Mouse (Mus musculus): ENCODE results near the gene Tcp1.
"Not testable (repeated sequence)": the region's sequence is repeated elsewhere in the genome, so short reads cannot be mapped to it uniquely, and the experiment has no call there.

Gene Tcp1

GRCm38 (mm10) chr17:12915881-12916583 is 531 bp downstream of the Tcp1 start, which contains the start of gene Mrpl18:
Mrpl18 (minus strand) TSS chr17:12916345.
- DNase-seq (ENCODE audit: low read depth) = peak; percentile 99

GRCm38 (mm10) chr17:12916588-12917380 is 1.3 kb downstream of the Tcp1 start:
- DNase-seq (ENCODE audit: low read depth) = peak; percentile 78

GRCm38 (mm10) chr17:12921073-12921472 is 5.6 kb downstream of the Tcp1 start:
- no peak for DNase-seq (ENCODE audit: low read depth)

DNA sequence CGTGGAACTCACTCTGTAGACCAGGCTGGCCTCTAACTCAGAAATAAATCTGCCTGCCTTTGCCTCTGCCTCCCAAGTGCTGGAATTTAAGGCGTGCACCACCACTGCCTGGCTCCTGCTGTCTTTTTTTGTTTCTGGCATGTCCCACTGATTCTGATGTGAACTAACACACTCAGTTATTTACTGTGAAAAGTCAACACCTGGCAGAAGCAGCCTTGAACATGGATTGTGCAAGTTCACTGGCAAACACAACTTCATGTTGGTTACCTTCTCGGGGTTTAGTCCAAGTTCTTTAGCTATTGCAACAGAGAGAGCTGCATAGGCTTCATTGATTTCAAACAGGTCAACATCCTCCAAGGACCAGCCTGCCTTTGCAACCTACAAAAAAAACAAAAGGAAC is 9.5 kb downstream of the Tcp1 start:
- DNase-seq (ENCODE audit: low read depth) = no peak

DNA sequence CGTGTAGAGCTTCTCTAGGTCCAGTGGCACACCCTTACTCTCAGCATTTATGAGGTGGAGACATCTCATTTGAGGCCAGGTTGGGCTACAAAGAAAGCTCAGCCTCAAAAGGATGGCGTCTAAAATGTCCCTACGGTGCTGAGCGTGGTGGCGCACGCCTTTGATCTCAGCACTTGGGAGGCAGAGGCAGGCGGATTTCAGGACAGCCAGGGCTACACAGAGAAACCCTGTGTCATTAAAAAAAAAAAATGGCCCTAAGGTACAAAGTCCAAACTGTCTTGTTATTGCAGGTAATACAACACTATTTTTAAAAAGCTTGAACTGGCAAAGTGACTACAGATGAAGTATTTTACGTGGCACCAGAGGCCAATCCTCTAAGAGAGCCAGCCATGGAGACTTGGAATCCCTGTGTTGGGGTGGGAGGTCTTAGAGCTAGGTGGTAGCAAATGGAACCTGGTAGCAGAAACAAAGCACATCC is 10.2 kb downstream of the Tcp1 start:
- no peak for DNase-seq (ENCODE audit: low read depth)

GRCm38 (mm10) chr17:12931576-12931975 is 16.1 kb downstream of the Tcp1 start:
- DNase-seq (ENCODE audit: low read depth) = not testable (repeated sequence)

DNA sequence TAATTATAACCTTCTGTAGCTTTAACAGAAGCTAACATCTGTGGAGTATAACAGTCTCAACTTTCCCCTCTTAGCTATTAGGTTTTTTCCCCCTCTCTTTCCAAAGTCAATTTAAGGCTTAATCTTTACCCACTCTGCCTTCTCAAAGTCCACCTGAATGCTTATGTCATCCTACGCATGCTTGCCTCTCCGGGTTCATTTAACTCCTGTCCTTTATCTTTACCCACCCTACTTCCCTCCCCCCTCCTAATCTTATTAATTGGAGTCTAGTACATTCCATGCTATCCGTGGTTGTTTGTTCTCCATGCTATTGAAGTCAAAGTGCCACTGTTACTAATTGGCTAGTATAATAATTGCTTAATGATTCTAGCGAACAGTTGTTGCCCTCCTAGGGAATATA is 20.2 kb downstream of the Tcp1 start:
- no peak for DNase-seq (ENCODE audit: low read depth)

- DNase-seq (ENCODE audit: low read depth) = no peak
Measured at GRCm38 (mm10) chr17:12937412-12937970, 22.0 kb downstream of the Tcp1 start.

GRCm38 (mm10) chr17:12938077-12938476 is 22.6 kb downstream of the Tcp1 start:
- DNase-seq (ENCODE audit: low read depth) = no peak

DNA sequence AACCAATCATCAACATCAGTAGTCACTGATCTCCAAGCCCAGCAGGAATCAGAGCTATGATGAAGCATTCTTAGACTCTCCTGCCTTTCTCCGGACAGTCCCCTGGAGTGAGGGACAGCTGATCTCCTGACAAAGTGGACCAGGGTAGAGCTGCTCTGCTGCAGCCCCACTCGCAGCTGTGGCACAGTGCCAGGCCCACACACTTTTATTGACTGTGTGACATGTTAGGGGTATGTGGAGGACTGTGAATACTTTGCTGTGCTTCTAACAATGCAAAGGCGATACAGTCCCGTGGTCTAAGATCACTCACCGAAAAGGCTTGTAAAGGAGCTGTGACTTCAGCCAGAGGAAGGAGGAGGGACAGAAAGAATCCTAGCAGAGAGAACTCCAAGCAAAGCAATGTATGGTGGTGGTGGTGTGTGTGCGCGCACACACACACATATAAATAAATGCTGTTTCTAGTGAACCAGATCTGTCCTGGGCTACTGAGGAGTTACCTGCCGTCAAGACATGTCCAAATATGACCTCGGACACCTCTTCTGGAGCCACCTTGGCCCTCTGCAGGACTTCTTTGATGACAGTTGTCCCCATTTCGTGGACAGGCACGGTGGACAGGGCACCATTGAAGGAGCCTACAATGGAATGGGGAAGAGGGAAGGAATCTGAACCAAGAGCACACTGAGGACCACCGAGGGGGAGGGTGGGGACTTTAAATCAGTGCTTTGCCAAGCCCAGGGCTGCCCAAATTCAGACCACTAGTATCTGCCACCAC is 24.1 kb downstream of the Tcp1 start:
- DNase-seq (ENCODE audit: low read depth) = not testable (repeated sequence)

DNA sequence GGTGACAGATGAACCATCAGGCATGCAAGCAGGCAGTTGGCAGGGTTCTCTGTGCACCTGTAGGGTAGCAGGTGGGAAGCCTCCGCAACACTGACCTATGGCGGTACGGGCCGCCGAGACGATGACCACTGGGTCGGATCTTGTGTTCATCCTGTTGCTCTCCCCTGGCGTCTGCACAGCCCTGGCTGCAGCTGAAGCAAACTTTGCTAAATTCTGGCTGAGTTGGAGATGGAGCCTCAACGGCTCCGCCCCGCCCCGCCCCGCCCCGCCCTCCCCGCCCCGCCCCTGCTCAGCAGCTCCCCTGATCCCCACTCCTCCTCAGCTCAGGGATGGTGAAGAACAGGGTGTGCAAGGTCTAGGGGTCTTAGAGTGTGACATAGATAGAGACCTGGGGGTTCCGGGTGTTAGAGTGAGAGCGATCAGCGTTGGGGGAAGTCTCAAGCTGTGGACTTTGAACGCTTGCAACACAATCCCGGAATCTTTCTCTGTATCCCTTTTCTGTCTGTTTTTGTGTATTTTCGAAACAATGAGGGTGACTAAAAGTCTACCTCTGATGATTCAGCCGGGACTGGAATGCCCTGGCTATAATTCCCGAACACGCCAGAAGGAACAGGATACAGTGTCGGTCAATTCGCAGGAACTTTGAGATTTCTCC is 24.8 kb downstream of the Tcp1 start, which contains the start of gene Acat3:
Acat3 (minus strand) TSS at position 450 of the 655 bp plus-strand sequence.
- DNase-seq (ENCODE audit: low read depth) = no peak

GRCm38 (mm10) chr17:12941543-12942260 is 26.2 kb downstream of the Tcp1 start:
- DNase-seq (ENCODE audit: low read depth) = no peak

DNA sequence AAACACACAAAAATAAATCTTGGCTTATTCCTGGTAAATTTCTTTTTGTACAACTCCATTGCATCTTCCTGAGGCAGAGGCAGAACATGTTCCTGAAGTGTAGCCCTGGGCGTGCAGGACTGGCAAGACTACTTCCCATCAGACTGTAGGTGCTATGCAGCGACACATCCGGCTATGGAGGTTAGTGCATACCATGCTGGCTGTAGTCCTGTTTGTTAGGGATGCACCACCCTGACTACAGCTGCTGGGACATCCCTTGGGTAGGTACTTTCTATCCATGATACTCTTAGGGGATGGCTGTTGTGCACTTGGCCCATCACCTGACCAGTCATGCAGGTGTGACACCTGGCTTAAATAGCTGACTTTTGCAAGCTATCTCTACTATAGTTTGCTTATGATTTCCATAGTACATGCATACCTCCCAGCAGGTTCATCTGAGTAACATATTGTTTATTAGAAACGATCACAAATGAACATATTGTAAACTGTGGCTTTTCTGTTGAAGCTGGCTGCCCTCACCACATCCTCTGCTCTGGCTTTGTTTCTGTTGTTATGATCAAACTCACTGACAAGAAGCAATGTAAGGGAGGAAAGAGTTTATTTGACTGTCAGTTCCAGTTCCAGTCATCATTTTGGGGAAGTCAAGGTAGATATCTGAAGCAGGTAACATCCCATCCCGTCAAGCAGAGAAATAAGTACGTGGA is 27.1 kb downstream of the Tcp1 start:
- DNase-seq (ENCODE audit: low read depth) = no peak

GRCm38 (mm10) chr17:12949669-12950068 is 34.2 kb downstream of the Tcp1 start:
- no peak for DNase-seq (ENCODE audit: low read depth)

- DNase-seq (ENCODE audit: low read depth) = no peak
Measured at GRCm38 (mm10) chr17:12956664-12957063, 41.2 kb downstream of the Tcp1 start.

- DNase-seq (ENCODE audit: low read depth) = not testable (repeated sequence)
Measured at GRCm38 (mm10) chr17:12959377-12959776, 43.9 kb downstream of the Tcp1 start.

DNA sequence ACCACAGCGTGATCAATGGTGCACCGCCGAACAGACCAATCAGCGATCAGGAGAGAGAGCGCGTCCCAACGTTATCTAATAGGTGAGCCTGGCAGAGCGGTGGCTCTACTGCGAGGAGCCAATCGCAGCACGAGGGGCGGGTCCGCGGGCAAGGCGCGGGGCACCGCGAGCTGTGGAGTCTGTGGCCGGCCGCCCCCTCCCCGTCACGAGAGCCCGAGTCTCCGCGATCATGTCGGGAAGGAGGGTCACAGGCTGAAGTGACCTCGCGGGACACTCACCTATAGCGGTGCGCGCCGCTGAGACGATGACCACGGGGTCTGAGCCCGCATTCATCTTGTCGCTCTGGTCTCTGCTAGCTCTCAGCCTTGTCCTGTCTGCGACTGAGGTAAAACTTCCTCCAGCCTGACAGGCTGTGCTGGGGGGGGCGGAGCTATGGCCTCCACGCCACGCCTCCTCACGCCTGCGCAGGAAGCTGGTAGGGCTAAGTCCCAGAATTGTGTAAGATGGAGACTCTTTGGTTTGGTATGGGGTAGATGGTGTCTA is 44.9 kb downstream of the Tcp1 start, which contains the start of gene Acat2:
Acat2 (minus strand) TSS at position 417 of the 543 bp plus-strand sequence.
- DNase-seq (ENCODE audit: low read depth) = peak; percentile 91

- no peak for DNase-seq (ENCODE audit: low read depth)
Measured at GRCm38 (mm10) chr17:12963476-12963875, 48.0 kb downstream of the Tcp1 start.

DNA sequence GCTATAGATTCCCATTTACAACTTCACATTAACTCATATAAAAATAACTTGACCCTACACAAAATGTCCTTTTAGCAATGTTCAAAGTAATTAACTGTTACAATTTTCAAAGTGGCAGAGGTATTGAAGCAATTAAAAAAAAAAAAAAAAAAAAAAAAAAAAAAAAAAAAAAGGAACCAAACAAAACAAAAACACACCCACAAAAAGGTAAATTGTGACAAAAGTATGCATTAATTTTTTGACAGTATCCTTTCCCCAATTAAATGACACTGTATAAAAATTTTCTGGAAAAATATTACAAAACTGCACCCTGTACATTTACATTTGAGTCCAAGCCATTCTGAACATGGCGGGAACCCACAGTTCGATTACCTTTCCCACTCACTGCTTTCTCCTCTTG is 51.7 kb downstream of the Tcp1 start:
- DNase-seq (ENCODE audit: low read depth) = no peak

- DNase-seq (ENCODE audit: low read depth) = no peak
Measured at GRCm38 (mm10) chr17:12973851-12974250, 58.4 kb downstream of the Tcp1 start.
